Mouse (Mus musculus) gonadal fat pad, adult 2 months (tissue): ENCODE measurements at regions not wholly inside any gene's neighbourhood (a gene's known extent, or its start where the extent isn't known, plus 50 kb on each side); places are given as distances from the start of the nearest gene placed in this dataset.

Experiments
- DNase-seq: peaks from one replicate; pipeline ENCODE4 v3.0.0-alpha.2; 2012; ENCODE audit warnings: low read depth

GRCm38 (mm10) chr9:41834487-41835404 is 289.4 kb downstream of the Sorl1 start:
- no peak for DNase-seq

GRCm38 (mm10) chr9:41833408-41833807 is 290.7 kb downstream of the Sorl1 start:
- DNase-seq, result no peak

GRCm38 (mm10) chr9:41827356-41827755 is 296.7 kb downstream of the Sorl1 start:
- no peak for DNase-seq

GRCm38 (mm10) chr9:41821401-41821800 is 302.7 kb downstream of the Sorl1 start:
- no peak for DNase-seq

- DNase-seq, result no peak
Measured at GRCm38 (mm10) chr9:41817740-41818461, 306.2 kb downstream of the Sorl1 start.

- no peak for DNase-seq
Measured at GRCm38 (mm10) chr9:41815921-41816320, 308.2 kb downstream of the Sorl1 start.

- no peak for DNase-seq
Measured at GRCm38 (mm10) chr9:41809291-41809690, 314.8 kb downstream of the Sorl1 start.

GRCm38 (mm10) chr9:41808791-41809190 is 315.3 kb downstream of the Sorl1 start:
- DNase-seq, result no peak

GRCm38 (mm10) chr9:41806289-41806621 is 317.8 kb downstream of the Sorl1 start:
- no peak for DNase-seq

GRCm38 (mm10) chr9:41805491-41806288 is 318.4 kb downstream of the Sorl1 start:
- no peak for DNase-seq

- no peak for DNase-seq
Measured at GRCm38 (mm10) chr9:41804711-41805331, 319.3 kb downstream of the Sorl1 start.

- DNase-seq, result no peak
Measured at GRCm38 (mm10) chr9:41803680-41804460, 320.2 kb downstream of the Sorl1 start.

- DNase-seq, result peak; percentile 27
Measured at GRCm38 (mm10) chr9:41801376-41801775, 322.7 kb downstream of the Sorl1 start.

- DNase-seq, result no peak
Measured at GRCm38 (mm10) chr9:41792830-41793213, 331.3 kb downstream of the Sorl1 start.

GRCm38 (mm10) chr9:41792173-41792829 is 331.8 kb downstream of the Sorl1 start:
- DNase-seq, result no peak

GRCm38 (mm10) chr9:41791501-41792172 is 332.5 kb downstream of the Sorl1 start:
- DNase-seq, result no peak

GRCm38 (mm10) chr9:41785131-41785530 is 339.0 kb downstream of the Sorl1 start:
- DNase-seq, result no peak

GRCm38 (mm10) chr9:41772281-41772902 is 351.7 kb downstream of the Sorl1 start:
- no peak for DNase-seq

- DNase-seq, result no peak
Measured at GRCm38 (mm10) chr9:41771276-41771675, 352.8 kb downstream of the Sorl1 start.
